Mouse (Mus musculus) spleen, adult 2 months (tissue): ENCODE results near the gene Ccdc85a. TPM values are rescaled to one million over a fixed set of nuclear protein-coding genes. Genes with fewer than 3 reads are reported as not detected.
"Not testable (repeated sequence)": the region's sequence is repeated elsewhere in the genome, so short reads cannot be mapped to it uniquely, and the experiment has no call there.

ENCODE experiments used
- DNase-seq, 2 experiments: peaks; one replicate each; pipeline versions ENCODE4 v3.0.0 to v3.0.0-alpha.2; 2012 to 2021; ENCODE audit warnings: low spot score in 2 of 2, low read depth in 1 of 2
- H3K27ac ChIP-seq: fragments of 200-500 bp; 2 replicates; pipeline ENCODE4 v1.5.1; 2012; ENCODE audit warnings: low read length, inconsistent platforms; ENCODE audit not compliant: insufficient read depth
- H3K27me3 ChIP-seq: fragments of 200-500 bp; 2 replicates; pipeline ENCODE4 v1.6.1; 2012; ENCODE audit warnings: mild to moderate bottlenecking, moderate library complexity, low read length, inconsistent platforms; ENCODE audit not compliant: control insufficient read depth, insufficient read depth
- H3K36me3 ChIP-seq: fragments of 200-500 bp; 2 replicates; pipeline ENCODE4 v1.6.1; 2012; ENCODE audit warnings: mild to moderate bottlenecking, low read length, inconsistent platforms; ENCODE audit not compliant: control insufficient read depth, insufficient read depth
- H3K4me1 ChIP-seq: fragments of 200-500 bp; 2 replicates; pipeline ENCODE4 v1.6.1; 2011; ENCODE audit warnings: inconsistent platforms; ENCODE audit not compliant: control insufficient read depth, insufficient read depth, insufficient read length
- H3K4me3 ChIP-seq: fragments of 200-500 bp; 2 replicates; pipeline ENCODE4 v1.5.1; 2011; ENCODE audit warnings: mild to moderate bottlenecking, inconsistent platforms; ENCODE audit not compliant: insufficient read depth, insufficient read length; ENCODE audit errors: extremely low read depth
- CTCF ChIP-seq: fragments of 200-500 bp; IDR thresholded peaks from 2 replicates; pipeline ENCODE4 v1.5.1; 2011; ENCODE audit warnings: mild to moderate bottlenecking, inconsistent platforms; ENCODE audit not compliant: insufficient read depth, insufficient read length, insufficient replicate concordance; ENCODE audit errors: extremely low read depth
- POLR2A ChIP-seq: fragments of 200-500 bp; IDR thresholded peaks from 2 replicates; pipeline ENCODE4 v1.6.1; 2011; ENCODE audit warnings: low read depth, low read length, inconsistent platforms
- WGBS: fragments of 180-500 bp; shearing (Covaris S2); methylation state at CpG from one replicate; pipeline ENCODE4 v1.1.7; 2018; 5-methylcytosine and 5-hydroxymethylcytosine counted together
- polyA plus RNA-seq: library from polyadenylated mRNA; depleted of rRNA; stranded (reverse); fragments of >200 nt; gene quantifications from 2 replicates; pipeline ENCODE4 v1.2.3, GENCODE M21; 2012; rRNA removed

The Ccdc85a gene
- polyA plus RNA-seq, 1 experiment = 0.06 TPM

DNA sequence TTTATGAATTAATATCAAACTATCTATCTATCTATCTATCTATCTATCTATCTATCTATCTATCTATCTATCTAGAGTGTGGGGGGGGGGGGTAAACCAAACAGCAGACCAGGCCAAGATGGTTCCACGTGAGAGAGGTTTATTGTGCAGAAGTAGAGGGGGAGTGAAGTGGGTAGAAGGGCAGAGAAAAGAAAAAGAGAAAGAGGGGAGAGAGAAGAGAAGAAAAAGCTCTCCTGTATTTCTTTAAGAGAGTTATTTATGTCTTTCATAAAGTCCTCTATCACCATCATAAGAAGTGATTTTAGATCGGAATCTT, 218.2 kb downstream of the Ccdc85a start:
- no peaks in the 10 kb centered on the region for H3K36me3 ChIP-seq
- H3K4me1 ChIP-seq = no peaks in the 10 kb centered on the region; the same call in 1 of the 2 replicates
- DNase-seq = no peak
- H3K4me3 ChIP-seq = no peak overlapping the region
- no peak for TF ChIP-seq POLR2A
- no peak for TF ChIP-seq CTCF
- H3K27ac ChIP-seq = no peak overlapping the region
- no peaks in the 10 kb centered on the region for H3K27me3 ChIP-seq
- WGBS = 53% methylated on average over 2 of the region's 2 CpGs

DNA sequence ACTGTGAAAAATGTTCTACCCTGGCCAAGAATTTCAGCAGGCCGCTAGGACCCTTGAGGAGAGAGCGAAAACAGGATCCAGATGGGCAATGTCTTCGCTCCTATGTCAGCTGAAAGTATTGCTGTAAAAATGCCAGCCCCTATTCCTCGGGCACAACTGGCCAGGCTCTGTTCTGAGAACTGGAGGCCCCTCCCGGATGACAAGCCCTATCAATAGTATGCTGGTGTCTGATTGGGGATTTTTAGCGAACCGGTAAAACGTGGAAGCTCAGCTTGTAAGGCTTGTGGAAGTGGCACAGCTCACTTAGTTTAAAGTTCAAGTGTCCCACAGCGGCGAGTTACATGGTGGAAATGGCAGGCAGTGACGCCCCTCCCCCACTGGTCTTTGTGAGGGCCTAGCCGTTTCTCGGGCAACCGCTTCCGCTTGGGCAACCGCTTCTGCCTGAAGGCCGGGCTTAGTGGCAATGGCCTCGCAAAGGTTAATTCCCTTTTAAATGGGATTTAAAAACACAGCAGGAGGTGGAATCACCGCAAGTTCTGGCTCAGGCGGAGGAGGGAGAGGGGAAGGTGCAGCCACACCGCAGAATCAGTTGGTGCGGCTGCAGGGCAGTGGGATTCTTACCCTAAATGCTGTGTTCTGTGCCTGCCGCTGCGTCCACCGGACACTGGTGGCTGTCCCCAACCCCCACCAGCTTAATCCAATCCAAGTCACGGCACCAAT, 218.8 kb downstream of the Ccdc85a start:
- TF ChIP-seq CTCF (no peak), POLR2A (no peak)
- Histone ChIP-seq H3K36me3 (no peaks in the 10 kb centered on the region), H3K4me3 (peak overlapping the region; percentile 0; the same call in 1 of the 2 replicates), H3K27me3 (no peaks in the 10 kb centered on the region), H3K4me1 (no peaks in the 10 kb centered on the region; the same call in 1 of the 2 replicates), H3K27ac (no peak overlapping the region)
- WGBS = 17% methylated on average over 26 of the region's 26 CpGs
- DNase-seq = peak in 1 of 2 experiments; percentile 24

DNA sequence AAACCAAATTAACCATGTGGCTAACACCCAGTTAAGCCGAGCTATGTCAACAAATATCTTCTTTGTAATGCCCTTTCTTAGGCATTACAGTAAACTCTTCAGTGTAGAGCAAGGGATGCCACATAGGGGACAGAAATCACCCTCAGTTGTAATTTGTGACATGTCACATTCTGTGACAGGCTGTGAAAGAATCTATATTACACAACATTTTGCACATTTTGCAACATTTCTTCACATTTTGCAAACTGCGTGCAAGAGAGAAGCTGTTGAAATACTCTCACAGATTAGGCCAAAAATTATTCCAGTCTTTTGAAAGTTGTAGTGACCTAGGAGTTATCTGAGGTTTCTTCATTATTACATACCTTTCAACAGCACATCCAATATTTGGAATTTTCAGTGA, 240.7 kb downstream of the Ccdc85a start:
- no peaks in the 10 kb centered on the region for H3K27me3 ChIP-seq
- TF ChIP-seq CTCF (no peak), POLR2A (no peak)
- H3K4me3 ChIP-seq = no peak overlapping the region
- WGBS = 88% methylated on average over 2 of the region's 2 CpGs
- DNase-seq = no peak
- no peaks in the 10 kb centered on the region for H3K4me1 ChIP-seq
- no peaks in the 10 kb centered on the region for H3K36me3 ChIP-seq
- no peak overlapping the region for H3K27ac ChIP-seq

DNA sequence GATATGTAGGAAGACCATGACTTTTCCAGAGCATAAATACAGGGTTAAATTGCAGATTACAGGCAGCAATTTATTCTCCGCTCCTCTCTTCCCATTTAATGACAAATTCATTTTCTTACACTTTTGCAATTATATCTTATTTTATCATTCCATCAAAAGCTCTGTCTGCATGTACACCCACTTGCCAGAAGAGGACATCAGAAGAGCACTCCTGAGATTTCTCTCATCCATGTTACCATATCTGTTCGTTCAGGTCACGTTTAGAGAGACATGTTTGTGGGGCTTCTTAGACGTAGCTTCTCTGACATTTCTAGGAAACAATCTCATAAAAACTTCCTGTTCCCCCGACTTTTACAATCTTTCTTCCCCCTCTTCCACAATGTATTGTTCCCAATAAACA, 242.2 kb downstream of the Ccdc85a start:
- WGBS = 58% methylated on average over 5 of the region's 5 CpGs
- Histone ChIP-seq H3K4me1 (no peaks in the 10 kb centered on the region), H3K27me3 (no peaks in the 10 kb centered on the region), H3K27ac (no peak overlapping the region), H3K36me3 (no peaks in the 10 kb centered on the region), H3K4me3 (no peak overlapping the region)
- no peak for TF ChIP-seq CTCF
- no peak for TF ChIP-seq POLR2A
- no peak for DNase-seq

DNA sequence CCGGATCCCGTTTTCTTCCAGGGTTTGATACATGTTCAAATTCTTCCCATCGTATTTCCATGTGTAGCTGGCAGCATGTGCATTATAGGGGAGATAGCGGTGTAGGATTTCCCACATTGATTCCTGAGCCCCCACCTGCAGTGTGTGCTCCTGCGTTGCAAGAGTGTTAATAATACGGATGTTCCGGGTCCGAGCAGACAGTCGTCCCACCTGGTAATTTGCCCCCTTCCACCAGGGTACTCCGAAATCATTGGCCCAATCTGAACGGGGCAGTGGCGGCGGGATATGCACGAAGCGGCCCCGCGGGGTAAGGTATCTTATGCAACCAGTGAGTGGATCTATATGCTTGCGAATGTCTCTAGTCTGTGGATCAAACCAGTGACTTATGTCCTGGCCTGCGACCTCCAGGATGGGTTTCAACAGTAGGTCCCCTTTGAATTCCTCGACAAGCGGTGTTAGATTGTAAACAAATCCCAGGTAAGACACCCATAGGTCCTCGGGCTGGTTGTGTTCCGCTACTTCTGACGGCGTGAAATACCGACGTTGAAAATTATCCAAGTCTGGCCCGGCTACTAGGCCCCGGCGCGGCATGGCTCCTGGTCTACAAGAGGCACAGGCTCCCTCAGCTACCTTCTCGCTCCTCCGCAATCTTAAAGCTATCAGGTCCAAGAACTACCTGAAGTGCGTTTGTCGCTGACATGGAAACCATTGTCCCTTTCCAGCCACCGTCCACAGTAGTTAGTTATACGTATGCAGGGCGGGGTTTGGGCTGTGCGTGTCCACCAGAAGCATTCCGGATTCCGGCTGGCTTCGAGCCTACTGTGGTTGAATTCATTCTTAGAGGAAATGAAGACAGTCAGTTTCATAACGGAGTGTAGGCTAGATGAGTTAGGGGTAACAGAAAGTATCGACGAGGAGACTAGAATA, 244.6 kb downstream of the Ccdc85a start, which contains the start of gene Gm6685:
Gene Gm6685 (minus strand): TSS at position 644 of the 927 bp plus-strand sequence.
- H3K27me3 ChIP-seq, H3K4me1 ChIP-seq, DNase-seq, H3K36me3 ChIP-seq, H3K27ac ChIP-seq, H3K4me3 ChIP-seq: not testable (repeated sequence)
- 91% methylated on average over 45 of the region's 45 CpGs for WGBS

Other genes with a start within 250 kb of the Ccdc85a start
- 0.23 and 0.47 TPM in 2 replicates for gene Gm6685, start 244.5 kb downstream of the Ccdc85a start, polyA plus RNA-seq